Mouse (Mus musculus) heart, postnatal 0 days (tissue): ENCODE data around the gene Gabrb1.

Experiments
- CTCF ChIP-seq: IDR thresholded peaks from 2 replicates; pipeline ENCODE4 v1.5.1; 2016; ENCODE audit warnings: antibody characterized with exemption, control low read depth, low read depth
- EP300 ChIP-seq: IDR thresholded peaks from 2 replicates; pipeline ENCODE4 v1.6.1; 2016; ENCODE audit warnings: antibody characterized with exemption, low read depth

GRCm38 (mm10) chr5:71828342-71828741, 170.4 kb downstream of the Gabrb1 start:
- TF ChIP-seq CTCF (no peak), EP300 (no peak)
